Mouse (Mus musculus) myocyte (in vitro differentiated cells): ENCODE measurements around the gene Actn4.

ENCODE experiments used
- E2F4 ChIP-seq: IDR thresholded peaks from one replicate; pipeline ENCODE4 v1.6.1; 2011; ENCODE audit warnings: mild to moderate bottlenecking, control low read depth, moderate library complexity; ENCODE audit not compliant: insufficient read depth
- MAX ChIP-seq: IDR thresholded peaks from one replicate; pipeline ENCODE4 v1.6.1; 2011; ENCODE audit warnings: low read depth, mild to moderate bottlenecking, control low read depth
- MYOD1 ChIP-seq, 3 experiments: IDR thresholded peaks; one replicate each; pipeline ENCODE4 v1.6.1; 2011; ENCODE audit warnings: control low read depth in 2 of 3, low read depth in 2 of 3, mild to moderate bottlenecking in 2 of 3, moderate library complexity in 1 of 3; ENCODE audit not compliant: insufficient read length in 2 of 3, control insufficient read depth in 1 of 3
- POLR2A ChIP-seq: IDR thresholded peaks from one replicate; pipeline ENCODE4 v1.6.1; 2011; ENCODE audit warnings: low read depth, mild to moderate bottlenecking, control low read depth, moderate library complexity; ENCODE audit not compliant: insufficient read length
- USF1 ChIP-seq: IDR thresholded peaks from one replicate; pipeline ENCODE4 v1.6.1; 2011; ENCODE audit warnings: low read depth, mild to moderate bottlenecking, control low read depth, moderate library complexity

DNA sequence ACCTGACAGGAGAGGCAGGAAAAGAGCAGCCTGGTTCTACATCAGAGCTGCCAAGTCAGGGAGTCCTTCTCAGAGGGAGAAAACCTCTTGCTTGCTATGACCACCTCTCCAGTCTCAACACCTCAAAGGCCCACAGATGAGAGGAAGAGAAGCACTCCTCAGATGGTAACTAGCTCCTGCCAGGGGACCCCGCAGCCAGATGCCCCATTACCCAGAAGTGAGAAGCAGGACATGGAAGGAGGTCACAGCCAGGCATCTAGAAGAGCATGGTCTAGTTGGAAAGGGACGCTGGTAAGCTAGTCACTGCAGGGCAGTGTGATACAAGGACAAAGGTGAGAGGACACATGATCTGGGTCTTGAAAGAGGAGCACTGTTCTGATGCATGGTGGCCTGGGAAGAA lies 28.3 kb downstream of the Actn4 start:
- no peak for TF ChIP-seq E2F4
- TF ChIP-seq POLR2A = no peak
- TF ChIP-seq MAX = no peak
- no peak for TF ChIP-seq USF1
- no peak for TF ChIP-seq MYOD1 (IDR thresholded peaks at IDR 0.05; ENCODE audit: control insufficient read depth in 1 of 3, insufficient read length in 2 of 3, low read depth in 2 of 3)
